27 mouse cellular contexts compared by ENCODE assay signal in the genomic region with DNA sequence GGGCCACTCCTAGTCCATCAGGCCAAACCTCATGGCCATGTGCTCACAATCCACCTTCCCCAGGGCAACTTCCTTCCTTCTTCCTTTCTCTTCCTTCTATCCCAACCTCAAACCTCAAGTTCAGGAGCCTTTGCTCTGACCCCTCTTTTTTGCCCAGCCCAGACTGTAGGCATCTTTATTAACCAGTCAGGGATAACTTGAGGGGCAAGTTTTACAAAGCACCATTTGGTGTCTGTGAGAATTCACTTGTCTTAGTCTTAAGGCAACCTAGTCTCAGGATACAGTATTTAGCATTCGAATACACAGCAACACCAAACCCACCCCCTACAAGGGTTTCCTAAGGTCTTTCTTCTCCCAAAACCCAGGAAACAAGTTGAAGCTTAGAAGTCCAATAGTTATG. TPM values are rescaled to one million over a fixed set of nuclear protein-coding genes. Genes with fewer than 3 reads are reported as not detected.
A peak's percentile ranks its signal among the peaks of the same experiment; 100 is the strongest.
DNase-seq lines count a peak whose midpoint lies in the region; ATAC-seq lines count a peak whose summit lies in the region.
"Had no signal": no experiment of that assay in that cellular context is flagged by ENCODE, and none has a peak within 500 bp of the region (broad histone marks: within the 10 kb centered on the region; RNA-seq: fewer than 3 reads in every experiment).

No protein-coding gene starts in this region.

- H3K4me2 ChIP-seq in midbrain, embryonic 11.5 days, result no peak overlapping the region
- no peak overlapping the region for H3K4me2 ChIP-seq in midbrain, embryonic 13.5 days (replicated peaks)
- no peak overlapping the region for H3K4me2 ChIP-seq in forebrain, embryonic 16.5 days (ENCODE audit: low read length)
- H3K4me2 ChIP-seq in kidney, embryonic 15.5 days, result no peak overlapping the region
- H3K4me2 ChIP-seq: embryonic facial prominence, embryonic 13.5 days; embryonic facial prominence, embryonic 15.5 days; forebrain, embryonic 12.5 days had no signal

- peak; percentile 49 for DNase-seq in midbrain, embryonic 11.5 days (ENCODE audit: low spot score, missing footprints)
- DNase-seq in ES-CJ7 (ENCODE audit: low read depth, low spot score) (peak; percentile 97), R1 (ENCODE audit: low read depth, low spot score) (peak; percentile 98)
- DNase-seq in right cerebral cortex, postnatal 10 days (ENCODE audit: low spot score in 2 of 2), result no peak
- DNase-seq: adrenal gland, adult 2 months; adrenal gland, postnatal 10 days; adrenal gland, postnatal 25 days; cerebellum, adult 11 months; cerebellum, adult 18-20 months; cerebellum, adult 8-10 months; cerebellum, adult 9-11 months; cerebellum, postnatal 14 days; cerebellum, postnatal 36 days; embryo, embryonic 11 days; forebrain, postnatal 0 days had no signal

- no peak overlapping the region for H3K27ac ChIP-seq in midbrain, embryonic 11.5 days (ENCODE audit: low read depth, low read length)
- H3K27ac ChIP-seq in midbrain, embryonic 13.5 days, result no peak overlapping the region
- H3K27ac ChIP-seq in forebrain, embryonic 16.5 days (ENCODE audit: low read length), result no peak overlapping the region
- no peak overlapping the region for H3K27ac ChIP-seq in kidney, embryonic 15.5 days
- H3K27ac ChIP-seq: embryonic facial prominence, embryonic 13.5 days; embryonic facial prominence, embryonic 15.5 days; forebrain, embryonic 10.5 days; forebrain, embryonic 12.5 days had no signal

- no peaks in the 10 kb centered on the region for H3K27me3 ChIP-seq in midbrain, embryonic 11.5 days (ENCODE audit: control insufficient read depth, insufficient read depth, low read length)
- no peaks in the 10 kb centered on the region for H3K27me3 ChIP-seq in midbrain, embryonic 13.5 days
- no peaks in the 10 kb centered on the region for H3K27me3 ChIP-seq in forebrain, embryonic 16.5 days (replicated peaks; ENCODE audit: control insufficient read depth, insufficient read depth, low read length)
- H3K27me3 ChIP-seq in kidney, embryonic 15.5 days, result 0 out of 2 replicates have a peak, but pooled peaks cover 7% of the 10 kb centered on the region
- H3K27me3 ChIP-seq: embryonic facial prominence, embryonic 15.5 days had no signal

- no peak overlapping the region for H3K4me3 ChIP-seq in midbrain, embryonic 11.5 days (ENCODE audit: low read depth, low read length)
- no peak overlapping the region for H3K4me3 ChIP-seq in midbrain, embryonic 13.5 days (replicated peaks)
- H3K4me3 ChIP-seq in forebrain, embryonic 16.5 days (replicated peaks; ENCODE audit: low read length), result no peak overlapping the region
- no peak overlapping the region for H3K4me3 ChIP-seq in kidney, embryonic 15.5 days (replicated peaks)
- H3K4me3 ChIP-seq: embryonic facial prominence, embryonic 13.5 days; embryonic facial prominence, embryonic 15.5 days; erythroblast, embryonic 14.5 days; forebrain, embryonic 10.5 days; forebrain, embryonic 12.5 days had no signal

- H3K9me3 ChIP-seq in midbrain, embryonic 11.5 days (ENCODE audit: control insufficient read depth, low read length), result no peaks in the 10 kb centered on the region
- no peaks in the 10 kb centered on the region for H3K9me3 ChIP-seq in midbrain, embryonic 13.5 days
- no peaks in the 10 kb centered on the region for H3K9me3 ChIP-seq in forebrain, embryonic 16.5 days (ENCODE audit: control insufficient read depth, low read length)
- H3K9me3 ChIP-seq in kidney, embryonic 15.5 days (replicated peaks), result no peaks in the 10 kb centered on the region
- H3K9me3 ChIP-seq: embryonic facial prominence, embryonic 13.5 days; embryonic facial prominence, embryonic 15.5 days; forebrain, embryonic 10.5 days; forebrain, embryonic 12.5 days; G1E had no signal

- ATAC-seq in midbrain, embryonic 11.5 days (ENCODE audit: low FRiP score), result no peak
- ATAC-seq in midbrain, embryonic 13.5 days, result no peak
- ATAC-seq in granulocyte monocyte progenitor cell, adult 5-6 weeks (replicated peaks; ENCODE audit: poor library complexity, severe bottlenecking), result 0 out of 2 replicates have a peak, but pooled peaks have one; percentile 17
- ATAC-seq in forebrain, embryonic 16.5 days, result no peak
- no peak for ATAC-seq in kidney, embryonic 15.5 days (replicated peaks; ENCODE audit: low FRiP score)
- ATAC-seq: forebrain, embryonic 14.5 days; forebrain, postnatal 0 days had no signal

- WGBS in midbrain, embryonic 11.5 days, result 49% methylated on average over 1 of the region's 1 CpGs
- WGBS in midbrain, embryonic 13.5 days, result 33% methylated on average over 1 of the region's 1 CpGs
- 66% methylated on average over 1 of the region's 1 CpGs for WGBS in forebrain, embryonic 16.5 days
- WGBS in kidney, embryonic 15.5 days, result 66% methylated on average over 1 of the region's 1 CpGs

- no peak overlapping the region for H3K9ac ChIP-seq in midbrain, embryonic 11.5 days (ENCODE audit: low read length)
- no peak overlapping the region for H3K9ac ChIP-seq in midbrain, embryonic 13.5 days (replicated peaks)
- no peak overlapping the region for H3K9ac ChIP-seq in forebrain, embryonic 16.5 days (replicated peaks; ENCODE audit: low read depth, low read length)
- no peak overlapping the region for H3K9ac ChIP-seq in kidney, embryonic 15.5 days
- H3K9ac ChIP-seq: embryonic facial prominence, embryonic 13.5 days; embryonic facial prominence, embryonic 15.5 days; forebrain, embryonic 12.5 days; forebrain, postnatal 0 days had no signal

- H3K4me1 ChIP-seq in midbrain, embryonic 11.5 days (ENCODE audit: control insufficient read depth, insufficient read depth, low read length), result no peaks in the 10 kb centered on the region
- no peaks in the 10 kb centered on the region for H3K4me1 ChIP-seq in midbrain, embryonic 13.5 days (replicated peaks)
- peaks cover 2% of the 10 kb centered on the region; the same call in 1 of the 2 replicates for H3K4me1 ChIP-seq in forebrain, embryonic 16.5 days (replicated peaks; ENCODE audit: control insufficient read depth, insufficient read depth, low read length)
- 0 out of 2 replicates have a peak, but pooled peaks cover 4% of the 10 kb centered on the region for H3K4me1 ChIP-seq in kidney, embryonic 15.5 days
- H3K4me1 ChIP-seq: embryonic facial prominence, embryonic 13.5 days; embryonic facial prominence, embryonic 15.5 days; forebrain, embryonic 12.5 days had no signal

- H3K36me3 ChIP-seq in midbrain, embryonic 11.5 days (ENCODE audit: control insufficient read depth, insufficient read depth, low read length), result no peaks in the 10 kb centered on the region
- no peaks in the 10 kb centered on the region for H3K36me3 ChIP-seq in midbrain, embryonic 13.5 days
- H3K36me3 ChIP-seq in forebrain, embryonic 16.5 days (ENCODE audit: control insufficient read depth, insufficient read depth), result no peaks in the 10 kb centered on the region
- no peaks in the 10 kb centered on the region for H3K36me3 ChIP-seq in kidney, embryonic 15.5 days
- H3K36me3 ChIP-seq: embryonic facial prominence, embryonic 13.5 days; embryonic facial prominence, embryonic 15.5 days; forebrain, embryonic 10.5 days; forebrain, embryonic 12.5 days; G1E had no signal

RNA-seq across cellular contexts. Expression of gene Tbc1d9, which starts 5.5 kb away (rescaled TPM):
- polyA plus RNA-seq in midbrain, embryonic 11.5 days (2014; fragmentation: Nextera tagmentation; extraction: Ambion mirVana), result 11.3 and 11.8 TPM in 2 replicates
- 12.6 and 13.5 TPM in 2 replicates for polyA plus RNA-seq in midbrain, embryonic 13.5 days (2015; fragmentation: Nextera tagmentation; extraction: Ambion mirVana)
- 0.30 TPM in 1 of 2 replicates, not detected in the other for total RNA-seq in granulocyte monocyte progenitor cell, adult 5-6 weeks (2014; fragmentation: Nextera tagmentation)
- 0.60 and 1.8 TPM in 2 replicates for total RNA-seq in granulocyte monocyte progenitor cell, adult 5-6 weeks (2017)
- 14.4 and 15.1 TPM in 2 replicates for polyA plus RNA-seq in forebrain, embryonic 16.5 days (2015; fragmentation: Nextera tagmentation; extraction: Ambion mirVana)
- polyA plus RNA-seq in kidney, embryonic 15.5 days (2015; fragmentation: Nextera tagmentation; extraction: Ambion mirVana), result 1.8 and 1.9 TPM in 2 replicates
- polyA plus RNA-seq: erythroblast, embryonic 14.5 days; G1E had no signal

RNA-seq across cellular contexts. Expression of gene Gm10645, which starts 6.4 kb away (rescaled TPM):
- 5.8 and 6.6 TPM in 2 replicates for polyA plus RNA-seq in midbrain, embryonic 11.5 days (2014; fragmentation: Nextera tagmentation; extraction: Ambion mirVana)
- polyA plus RNA-seq in midbrain, embryonic 13.5 days (2015; fragmentation: Nextera tagmentation; extraction: Ambion mirVana), result 6.9 and 7.4 TPM in 2 replicates
- total RNA-seq in granulocyte monocyte progenitor cell, adult 5-6 weeks (2014; fragmentation: Nextera tagmentation), result not detected in 2 replicates
- total RNA-seq in granulocyte monocyte progenitor cell, adult 5-6 weeks (2017), result not detected in 2 replicates
- 5.4 and 8.0 TPM in 2 replicates for polyA plus RNA-seq in forebrain, embryonic 16.5 days (2015; fragmentation: Nextera tagmentation; extraction: Ambion mirVana)
- 1.0 and 1.1 TPM in 2 replicates for polyA plus RNA-seq in kidney, embryonic 15.5 days (2015; fragmentation: Nextera tagmentation; extraction: Ambion mirVana)
- total RNA-seq: adrenal gland, postnatal 25 days; common myeloid progenitor, adult 5-6 weeks; G1E had no signal
- polyA plus RNA-seq: erythroblast, embryonic 14.5 days; G1E had no signal

Comparison
In these comparisons a context has a peak if more than half of its experiments do, and no peak if none do; other contexts are left out.
1. DNase-seq: peak in midbrain, embryonic 11.5 days (single experiment), ES-CJ7 (single experiment) and R1 (single experiment); none in right cerebral cortex, postnatal 10 days (0 of 2).